Mouse (Mus musculus) midbrain, postnatal 0 days (tissue): ENCODE results near the gene Slc25a25. TPM values are rescaled to one million over a fixed set of nuclear protein-coding genes. Genes with fewer than 3 reads are reported as not detected.

Source experiments
- ATAC-seq: fragments of 200-750 bp; cut with Nextera tagmentation; 2 replicates; pipeline ENCODE4 v1.8.0; 2017; ENCODE audit warnings: moderate number of reproducible peaks, mild to moderate bottlenecking, moderate TSS enrichment, moderate library complexity; ENCODE audit not compliant: low FRiP score
- DNase-seq: peaks from one replicate; pipeline ENCODE4 v3.0.0-alpha.2; 2015; ENCODE audit warnings: low spot score
- H3K27ac ChIP-seq: fragments of 300-500 bp; sonication (generic); 2 replicates; pipeline ENCODE4 v1.5.1; 2014; ENCODE audit warnings: low read depth, mild to moderate bottlenecking, low read length, mixed read lengths
- H3K27me3 ChIP-seq: fragments of 300-500 bp; sonication (generic); 2 replicates; pipeline ENCODE4 v1.6.1; 2014; ENCODE audit warnings: low read length, control low read depth, mixed read lengths; ENCODE audit not compliant: insufficient read depth
- H3K36me3 ChIP-seq: fragments of 300-500 bp; sonication (generic); 2 replicates; pipeline ENCODE4 v1.6.1; 2014; ENCODE audit warnings: low read length, control low read depth, mixed read lengths; ENCODE audit not compliant: insufficient read depth
- H3K4me1 ChIP-seq: fragments of 300-500 bp; sonication (generic); 2 replicates; pipeline ENCODE4 v1.6.1; 2014; ENCODE audit warnings: mild to moderate bottlenecking, control low read depth, antibody characterized with exemption, low read length, mixed read lengths; ENCODE audit not compliant: insufficient read depth
- H3K4me2 ChIP-seq: fragments of 300-500 bp; sonication (generic); 2 replicates; pipeline ENCODE4 v1.6.1; 2014; ENCODE audit warnings: low read depth, mild to moderate bottlenecking, low read length, mixed read lengths; ENCODE audit not compliant: poor library complexity, severe bottlenecking
- H3K4me3 ChIP-seq: fragments of 300-500 bp; sonication (generic); 2 replicates; pipeline ENCODE4 v1.5.1; 2014; ENCODE audit warnings: low read depth, mild to moderate bottlenecking, low read length, moderate library complexity
- H3K9ac ChIP-seq: fragments of 300-500 bp; sonication (generic); replicated peaks from 2 replicates; pipeline ENCODE4 v1.6.1; 2014; ENCODE audit warnings: mild to moderate bottlenecking, low read length, moderate library complexity, mixed read lengths; ENCODE audit not compliant: poor library complexity, severe bottlenecking
- H3K9me3 ChIP-seq: fragments of 300-500 bp; sonication (generic); 2 replicates; pipeline ENCODE4 v1.6.1; 2016; ENCODE audit warnings: low read length, control low read depth
- CTCF ChIP-seq: IDR thresholded peaks from 2 replicates; pipeline ENCODE4 v1.5.1; 2016; ENCODE audit warnings: antibody characterized with exemption, mild to moderate bottlenecking
- WGBS: fragments of 180-500 bp; shearing (Covaris S2); extraction: QIAGEN DNeasy Blood & Tissue Kit; methylation state at CpG from one replicate; pipeline ENCODE4 v1.1.7; 2014; 5-methylcytosine and 5-hydroxymethylcytosine counted together
- polyA plus RNA-seq: library from polyadenylated mRNA; unstranded; fragments of >200 nt; fragmentation: Nextera tagmentation; extraction: Ambion mirVana; gene quantifications from 2 replicates; pipeline ENCODE4 v1.2.1, GENCODE M21; 2015
- total RNA-seq: library from RNA; depleted of rRNA; stranded (reverse); fragments of >200 nt; gene quantifications from 2 replicates; pipeline ENCODE4 v1.2.3, GENCODE M21; 2014

Gene Slc25a25
- total and polyA plus RNA-seq, 2 experiments from 2014 or later = 53.4 to 69.2 TPM

DNA sequence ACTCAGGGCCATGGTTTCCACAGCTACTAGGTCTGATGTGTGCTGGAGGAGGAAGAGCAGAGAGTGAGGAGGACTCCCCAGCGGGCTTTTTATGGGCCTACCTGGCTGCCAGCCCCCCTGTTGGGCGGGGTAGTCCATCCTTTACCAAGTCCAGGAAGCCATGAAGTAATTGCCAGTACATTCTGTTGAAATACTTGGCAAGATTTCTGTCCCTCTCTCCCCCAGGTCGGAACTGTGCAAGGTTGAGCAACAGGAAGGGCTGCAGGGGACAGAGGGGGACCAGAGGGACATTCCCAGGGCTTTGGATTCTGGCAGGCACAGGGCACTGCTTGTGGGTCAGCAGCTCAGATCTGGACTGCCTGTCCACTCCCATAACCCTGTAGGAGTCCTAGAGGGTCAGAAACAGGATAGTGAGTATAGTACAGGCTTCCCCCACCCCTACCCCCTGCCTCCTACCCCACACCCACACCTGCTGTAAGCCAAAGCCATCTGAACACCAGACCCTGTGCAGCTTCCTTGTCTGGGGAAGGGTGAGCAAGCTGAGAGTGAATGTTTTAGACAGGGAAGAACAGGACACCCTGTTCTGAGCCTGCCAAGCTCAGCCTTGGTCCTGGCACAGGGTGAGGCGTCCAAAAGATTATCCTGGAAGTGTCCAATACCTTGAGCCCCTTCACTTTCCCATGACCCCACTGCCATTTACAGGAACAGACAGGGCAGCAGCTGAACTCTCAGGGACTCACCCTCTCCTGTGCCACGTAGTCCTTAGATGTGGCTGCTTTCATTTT, 63.3 kb downstream of the Slc25a25 start, which contains the start of gene Lcn2:
Lcn2 (minus strand) TSS at position 547 of the 785 bp plus-strand sequence.
- Histone ChIP-seq H3K27ac (no peak within 1 kb of the TSS), H3K4me1 (no peaks in the 10 kb centered on the region), H3K4me3 (no peak within 1 kb of the TSS), H3K9me3 (no peaks in the 10 kb centered on the region), H3K27me3 (no peaks in the 10 kb centered on the region), H3K4me2 (no peak within 1 kb of the TSS), H3K36me3 (no peaks in the 10 kb centered on the region), H3K9ac (no peak within 1 kb of the TSS)
- ATAC-seq (no peak), DNase-seq (no peak)
- WGBS = 49% methylated on average over 5 of the region's 5 CpGs
- TF ChIP-seq CTCF = no peak

- no peak for ATAC-seq
- DNase-seq = no peak
- no peak overlapping the region for H3K4me2 ChIP-seq
Observed at GRCm38 (mm10) chr2:32382689-32383088, 68.6 kb downstream of the Slc25a25 start.

GRCm38 (mm10) chr2:32381775-32382223, 69.4 kb downstream of the Slc25a25 start, which contains the start of gene 1110008P14Rik:
Gene 1110008P14Rik, minus strand, starts transcription at chr2:32381938.
- peaks cover 4% of the 10 kb centered on the region; the same call in 1 of the 2 replicates for H3K4me1 ChIP-seq
- peak within 1 kb of the TSS; percentile 62 for H3K4me3 ChIP-seq
- H3K9me3 ChIP-seq = no peaks in the 10 kb centered on the region
- TF ChIP-seq CTCF = no peak
- 0% methylated on average over 39 of the region's 47 CpGs for WGBS
- ATAC-seq (peak; percentile 78), DNase-seq (peak; percentile 90)
- H3K36me3 ChIP-seq = peaks cover 27% of the 10 kb centered on the region
- H3K9ac ChIP-seq = peak within 1 kb of the TSS; percentile 74
- H3K27me3 ChIP-seq = no peaks in the 10 kb centered on the region
- peak within 1 kb of the TSS; percentile 95 for H3K4me2 ChIP-seq
- H3K27ac ChIP-seq = peak within 1 kb of the TSS; percentile 75

More at GRCm38 (mm10) chr2:32382689-32383088, 68.6 kb downstream of the Slc25a25 start:
- no peak for TF ChIP-seq CTCF
- peaks cover 4% of the 10 kb centered on the region; the same call in 1 of the 2 replicates for H3K4me1 ChIP-seq
- H3K36me3 ChIP-seq = peaks cover 18% of the 10 kb centered on the region
- WGBS = 81% methylated on average over 2 of the region's 2 CpGs
- H3K27me3 ChIP-seq = no peaks in the 10 kb centered on the region
- peak overlapping the region; percentile 75; the same call in 1 of the 2 replicates for H3K27ac ChIP-seq
- H3K9me3 ChIP-seq = no peaks in the 10 kb centered on the region
- H3K4me3 ChIP-seq = no peak overlapping the region
- no peak overlapping the region for H3K9ac ChIP-seq

GRCm38 (mm10) chr2:32381141-32381774, 70.0 kb downstream of the Slc25a25 start:
- Histone ChIP-seq H3K4me2 (peak overlapping the region; percentile 95), H3K27me3 (no peaks in the 10 kb centered on the region), H3K27ac (peak overlapping the region; percentile 75; the same call in 1 of the 2 replicates), H3K9ac (peak overlapping the region; percentile 74), H3K9me3 (no peaks in the 10 kb centered on the region), H3K4me1 (peaks cover 4% of the 10 kb centered on the region; the same call in 1 of the 2 replicates), H3K36me3 (peaks cover 32% of the 10 kb centered on the region), H3K4me3 (peak overlapping the region; percentile 62)
- peak; percentile 47 for DNase-seq
- ATAC-seq = peak; percentile 51
- WGBS = 1% methylated on average over 27 of the region's 27 CpGs
- no peak for TF ChIP-seq CTCF

DNA sequence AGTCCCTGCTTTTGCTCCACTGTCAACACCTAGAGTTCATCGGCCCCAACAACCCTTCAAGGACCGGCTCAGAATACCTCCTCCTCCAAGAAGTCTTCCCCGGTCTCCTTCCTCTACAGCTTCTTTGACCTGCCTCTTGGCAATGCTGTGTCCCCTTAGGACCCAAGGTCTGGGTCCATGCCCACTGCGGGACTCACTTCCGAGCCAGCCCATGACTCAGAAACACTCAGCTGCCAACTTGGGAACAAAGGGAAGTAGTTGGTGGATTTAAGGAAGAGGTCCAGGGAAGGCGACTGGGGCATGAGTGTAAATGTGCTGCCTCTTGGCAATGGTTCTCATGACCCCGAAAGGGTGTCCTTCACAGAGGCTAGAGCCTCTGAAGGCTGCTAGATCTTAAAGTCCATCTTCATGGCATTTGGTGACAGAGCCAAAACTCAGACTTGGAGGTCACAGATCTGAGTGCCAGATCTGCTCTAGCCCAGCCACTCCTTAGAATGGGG, 71.2 kb downstream of the Slc25a25 start:
- no peak overlapping the region for H3K4me3 ChIP-seq
- ATAC-seq = no peak
- 90% methylated on average over 7 of the region's 7 CpGs for WGBS
- no peaks in the 10 kb centered on the region for H3K27me3 ChIP-seq
- H3K27ac ChIP-seq = no peak overlapping the region
- no peak for TF ChIP-seq CTCF
- no peak overlapping the region for H3K4me2 ChIP-seq
- DNase-seq = no peak
- no peaks in the 10 kb centered on the region for H3K9me3 ChIP-seq
- peaks cover 44% of the 10 kb centered on the region for H3K36me3 ChIP-seq
- H3K9ac ChIP-seq = no peak overlapping the region
- peaks cover 4% of the 10 kb centered on the region; the same call in 1 of the 2 replicates for H3K4me1 ChIP-seq
